Comparison of ENCODE assay signal across 22 mouse cellular contexts in genomic region chr6:99631637-99632036, GRCm38 (mm10).
"Had no signal": no experiment of that assay in that cellular context is flagged by ENCODE, and none has a peak within 500 bp of the region (broad histone marks: within the 10 kb centered on the region; RNA-seq: fewer than 3 reads in every experiment).

No protein-coding gene starts in this region.

- H3K27ac ChIP-seq: forebrain, embryonic 15.5 days; heart, adult 2 months; heart, embryonic 13.5 days; heart, embryonic 15.5 days; hindbrain, embryonic 13.5 days; hindbrain, embryonic 15.5 days; hindbrain, postnatal 0 days; kidney, embryonic 15.5 days; kidney, postnatal 0 days; limb, embryonic 13.5 days; limb, embryonic 15.5 days; liver, embryonic 12.5 days had no signal

- H3K4me1 ChIP-seq: heart, embryonic 13.5 days; heart, embryonic 15.5 days; hindbrain, embryonic 15.5 days; kidney, embryonic 15.5 days; liver, embryonic 12.5 days had no signal

- H3K4me3 ChIP-seq: forebrain, embryonic 15.5 days; heart, adult 2 months; heart, embryonic 13.5 days; heart, embryonic 15.5 days; hindbrain, embryonic 13.5 days; hindbrain, embryonic 15.5 days; kidney, embryonic 15.5 days; limb, embryonic 13.5 days; limb, embryonic 15.5 days; liver, embryonic 12.5 days had no signal

- DNase-seq: forebrain, postnatal 0 days; gastrocnemius, postnatal 14 days; gastrocnemius, postnatal 36 days; heart, postnatal 14 days; heart, postnatal 36 days; kidney, adult 11 months; kidney, adult 2 months; kidney, adult 9 months; kidney, postnatal 4 days; left cerebral cortex, postnatal 4 days had no signal

- H3K27me3 ChIP-seq: forebrain, embryonic 15.5 days; heart, embryonic 13.5 days; heart, embryonic 15.5 days; hindbrain, embryonic 13.5 days; kidney, embryonic 15.5 days; limb, embryonic 13.5 days; limb, embryonic 15.5 days; liver, embryonic 12.5 days had no signal

- H3K36me3 ChIP-seq: forebrain, embryonic 15.5 days; heart, embryonic 13.5 days; heart, embryonic 15.5 days; hindbrain, embryonic 15.5 days; liver, embryonic 12.5 days had no signal
